Mouse (Mus musculus) cerebellum, postnatal 25 days (tissue): Measurements from ENCODE around the gene Arfip2.

Experiments
- DNase-seq, 2 experiments: peaks; one replicate each; pipeline ENCODE4 v3.0.0; 2021; ENCODE audit warnings: mixed read lengths in 2 of 2

Gene Arfip2

GRCm38 (mm10) chr7:105640233-105640893 lies at the start of gene Arfip2, which contains the start of gene Gm45799:
Gene Arfip2, minus strand, starts transcription at chr7:105640416.
Gene Gm45799, plus strand, starts transcription at chr7:105640552.
- DNase-seq = peak; percentile 95 to 96

DNA sequence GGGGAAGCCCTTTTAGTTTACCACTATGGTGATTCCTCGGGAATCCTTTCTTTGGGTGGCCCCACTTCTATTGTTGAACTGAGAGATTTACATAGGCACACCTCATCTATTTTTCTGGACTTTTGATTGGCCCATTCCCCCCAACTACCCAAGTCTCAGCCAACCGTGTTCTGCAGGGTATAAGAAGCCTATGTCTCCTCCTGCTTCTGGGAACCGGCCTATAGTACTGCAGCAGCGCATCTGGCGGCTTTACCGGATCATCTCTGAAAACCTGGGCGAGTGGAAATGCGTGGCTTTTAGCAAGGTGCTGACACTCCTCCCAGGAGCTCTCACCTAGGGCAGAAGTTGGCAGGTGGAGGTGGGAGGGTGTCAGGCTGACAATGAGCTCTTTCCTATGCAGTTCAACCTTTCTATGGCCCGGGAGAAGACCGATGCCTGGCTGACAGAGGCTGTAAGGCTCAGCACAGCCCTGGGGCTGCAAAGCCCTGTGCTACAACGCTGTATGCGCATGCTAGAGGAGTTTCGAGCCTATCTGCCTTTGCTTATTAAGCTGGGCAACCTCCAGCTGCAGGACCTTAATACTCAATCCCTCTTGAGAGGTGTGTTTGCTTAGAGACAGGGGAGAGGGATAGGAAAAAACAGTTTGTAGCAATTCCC lies 45.5 kb upstream of the Arfip2 start:
- DNase-seq = no peak

- peak; percentile 69 to 78 for DNase-seq
Measured at GRCm38 (mm10) chr7:105650639-105651435, 10.6 kb upstream of the Arfip2 start, which contains the start of gene Dnhd1. Gene Dnhd1, plus strand, starts transcription at chr7:105650827.

- no peak for DNase-seq
Measured at GRCm38 (mm10) chr7:105641936-105642335, 1.7 kb upstream of the Arfip2 start.

- DNase-seq = peak in 1 of 2 experiments; percentile 57
Measured at GRCm38 (mm10) chr7:105640894-105641255, 659 bp upstream of the Arfip2 start.

DNA sequence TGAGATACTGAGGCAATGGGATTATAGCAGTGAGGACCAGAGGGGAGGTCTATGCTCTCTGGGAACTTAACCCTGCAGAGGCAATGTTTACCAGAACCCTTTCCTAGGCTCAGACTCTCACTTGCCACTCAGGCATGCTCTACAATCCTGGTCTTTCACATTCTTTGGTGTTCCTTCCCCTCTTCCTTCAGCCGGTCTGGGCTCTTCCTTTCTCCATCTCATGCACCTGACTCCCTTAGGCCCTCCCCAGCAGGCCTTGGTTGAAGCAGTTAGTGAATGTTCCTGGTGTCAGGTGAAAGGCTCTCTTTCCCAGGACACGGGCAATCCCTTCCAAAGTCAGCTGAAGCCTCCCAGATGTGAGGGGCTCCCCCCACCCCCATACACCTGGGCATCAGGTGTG lies 460 bp downstream of the Arfip2 start, which contains the start of gene Timm10b:
Gene Timm10b, plus strand, starts transcription at position 301 of the 400 bp plus-strand sequence.
- no peak for DNase-seq

GRCm38 (mm10) chr7:105639304-105639703 lies 912 bp downstream of the Arfip2 start:
- no peak for DNase-seq

DNA sequence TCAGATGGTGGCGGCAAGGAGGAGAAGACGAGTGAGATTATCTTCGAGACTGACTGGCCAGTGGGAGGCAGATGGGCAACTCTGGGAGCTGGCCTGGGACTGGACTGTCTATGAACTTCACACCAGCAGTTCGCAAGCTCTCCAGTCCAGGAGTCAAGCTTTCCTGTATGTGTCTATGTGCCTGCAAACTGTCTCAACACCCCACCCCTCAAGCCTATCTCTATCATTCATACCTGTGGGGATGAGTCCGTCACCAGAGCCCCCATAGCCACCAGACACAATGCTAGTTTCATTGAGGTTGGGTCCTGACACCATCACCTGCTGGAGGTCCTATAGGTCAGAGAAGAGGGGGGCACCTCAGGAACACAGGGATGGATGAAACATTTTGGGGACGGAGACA lies 1.4 kb downstream of the Arfip2 start:
- DNase-seq = no peak

DNA sequence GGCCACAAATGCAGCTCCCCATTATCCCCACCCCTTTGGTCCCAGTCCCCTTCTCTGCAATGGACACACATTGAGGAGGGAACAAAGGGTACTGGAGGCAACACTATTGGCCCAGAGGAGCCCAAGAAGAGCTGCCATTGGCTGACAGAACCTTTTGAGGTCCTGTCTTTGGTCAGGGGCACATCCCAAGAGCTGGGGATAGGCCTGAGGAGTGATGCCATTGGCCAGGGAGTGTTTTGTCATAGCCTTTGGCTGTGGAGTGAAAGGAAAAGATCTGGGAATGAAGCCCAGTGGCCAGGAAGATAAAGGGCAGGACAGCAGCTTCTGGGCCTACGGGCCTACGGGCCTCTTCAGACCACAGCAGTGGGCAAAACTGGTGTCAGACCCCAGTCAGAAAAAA lies 4.5 kb downstream of the Arfip2 start:
- peak in 1 of 2 experiments; percentile 5 for DNase-seq

GRCm38 (mm10) chr7:105634272-105634920 lies 5.8 kb downstream of the Arfip2 start:
- peak in 1 of 2 experiments; percentile 9 for DNase-seq

DNA sequence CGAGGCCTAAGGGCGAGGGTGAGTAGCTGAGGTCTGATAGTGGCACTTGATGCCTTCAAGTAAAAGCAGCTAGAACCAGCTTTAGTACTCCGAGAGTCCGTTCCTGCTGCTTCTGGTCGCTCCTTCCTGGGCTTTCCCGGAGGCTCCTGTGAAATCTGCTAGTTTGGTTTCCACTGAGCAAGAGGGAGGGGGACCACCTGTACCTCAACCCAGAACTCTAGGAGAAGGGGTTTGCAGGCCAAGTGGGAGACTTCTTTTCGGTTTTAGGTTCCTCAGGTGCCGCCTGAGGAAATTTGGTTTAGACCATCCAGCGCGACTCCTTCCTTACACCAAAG lies 6.4 kb downstream of the Arfip2 start:
- no peak for DNase-seq

DNA sequence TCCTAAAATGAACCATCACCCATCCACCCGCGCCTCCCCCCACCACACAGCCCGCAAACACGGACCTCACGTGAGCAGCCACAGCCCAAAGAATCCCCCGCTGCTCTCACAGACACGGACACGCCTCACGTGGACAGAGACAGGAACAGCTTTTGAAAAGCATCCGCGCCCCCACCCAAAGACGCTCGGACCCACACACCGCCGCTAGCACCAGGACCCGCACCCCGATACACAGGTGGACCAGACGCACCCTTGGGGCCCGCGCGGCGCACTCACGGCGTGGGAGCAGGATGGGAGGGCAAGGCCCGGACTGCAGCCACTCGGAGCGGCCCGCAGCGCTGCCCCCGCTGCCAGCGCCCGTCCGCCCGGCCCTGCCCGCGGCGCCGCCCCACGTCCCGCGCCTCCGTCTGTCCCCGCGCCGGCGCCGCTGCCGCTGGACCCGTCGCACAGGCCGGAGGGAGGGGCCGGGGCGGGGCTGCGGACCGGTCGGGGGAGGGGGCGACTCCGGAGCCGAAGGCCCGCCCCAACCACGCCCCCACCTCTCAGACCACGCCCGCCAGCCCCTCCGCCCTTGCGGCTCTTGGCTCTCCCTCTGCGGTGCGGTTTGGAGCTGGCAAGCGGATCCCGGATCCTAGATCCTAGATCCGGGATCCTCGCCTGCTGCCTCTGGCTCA lies 7.0 kb downstream of the Arfip2 start, which contains the start of gene Trim3:
Gene Trim3, minus strand, starts transcription at position 445 of the 674 bp plus-strand sequence.
- peak; percentile 95 to 99 for DNase-seq

DNA sequence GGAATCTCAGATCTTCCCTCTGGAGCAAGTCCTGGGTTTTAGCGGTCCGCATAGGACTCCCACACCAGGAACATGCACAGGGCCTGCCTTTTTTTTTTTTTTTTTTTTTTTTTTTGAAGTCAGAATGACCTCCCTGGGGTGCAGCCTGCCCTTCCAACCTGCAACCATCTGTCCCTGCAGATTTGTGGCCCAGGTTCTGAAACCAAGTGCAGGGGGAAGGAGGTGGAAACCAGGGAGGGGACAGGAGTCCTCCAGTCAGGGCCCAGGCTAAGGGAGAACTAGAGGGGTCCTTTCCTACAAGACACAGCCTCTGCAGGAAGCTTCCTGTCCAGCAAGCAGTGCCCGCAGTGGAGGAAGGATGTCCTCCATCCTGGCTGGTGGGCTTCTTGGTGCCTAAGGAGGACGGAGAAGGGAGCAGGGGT lies 7.7 kb downstream of the Arfip2 start:
- DNase-seq = peak; percentile 84

GRCm38 (mm10) chr7:105628633-105629032 lies 11.6 kb downstream of the Arfip2 start:
- peak in 1 of 2 experiments; percentile 48 for DNase-seq

- peak; percentile 81 to 82 for DNase-seq
Measured at GRCm38 (mm10) chr7:105625397-105625796, 14.8 kb downstream of the Arfip2 start.

GRCm38 (mm10) chr7:105621646-105622292 lies 18.4 kb downstream of the Arfip2 start:
- peak in 1 of 2 experiments; percentile 2 for DNase-seq

GRCm38 (mm10) chr7:105621053-105621452 lies 19.2 kb downstream of the Arfip2 start:
- DNase-seq = peak in 1 of 2 experiments; percentile 3

GRCm38 (mm10) chr7:105619701-105620100 lies 20.5 kb downstream of the Arfip2 start:
- no peak for DNase-seq

- DNase-seq = no peak
Measured at GRCm38 (mm10) chr7:105617810-105618209, 22.4 kb downstream of the Arfip2 start.

GRCm38 (mm10) chr7:105616561-105616960 lies 23.7 kb downstream of the Arfip2 start:
- DNase-seq = no peak

DNA sequence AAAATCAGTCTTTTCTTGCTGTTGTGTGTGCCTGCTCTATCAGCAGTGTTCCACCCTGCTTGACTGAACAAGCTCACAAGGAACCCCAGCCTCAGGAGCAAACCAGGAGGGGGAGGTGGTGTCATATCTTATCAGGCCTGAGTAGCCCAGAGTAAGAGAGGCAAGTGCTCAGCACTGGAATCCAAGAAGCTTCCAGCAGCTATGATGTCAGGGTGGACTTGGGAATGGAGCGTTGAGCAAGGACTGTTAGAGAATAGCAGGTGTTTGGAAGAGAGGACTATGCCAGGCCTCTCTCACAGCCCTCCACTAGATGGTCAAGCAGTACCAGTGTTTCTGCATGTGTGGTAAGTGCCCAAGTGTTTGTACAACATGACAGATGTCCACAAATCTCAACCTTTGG lies 24.5 kb downstream of the Arfip2 start:
- DNase-seq = no peak

- DNase-seq = no peak
Measured at GRCm38 (mm10) chr7:105614400-105614799, 25.8 kb downstream of the Arfip2 start.
